Mouse (Mus musculus) testis, adult 2 months (tissue): ENCODE results near the gene Lrtm2. TPM values are rescaled to one million over a fixed set of nuclear protein-coding genes. Genes with fewer than 3 reads are reported as not detected.
"Not testable (repeated sequence)": the region's sequence is repeated elsewhere in the genome, so short reads cannot be mapped to it uniquely, and the experiment has no call there.

ENCODE experiments used
- H3K27ac ChIP-seq: fragments of 200-500 bp; 2 replicates; pipeline ENCODE4 v1.5.1; 2012; ENCODE audit warnings: low read depth, low read length; ENCODE audit not compliant: control insufficient read depth, insufficient read depth
- H3K27me3 ChIP-seq: fragments of 200-500 bp; 2 replicates; pipeline ENCODE4 v1.6.1; 2012; ENCODE audit warnings: mild to moderate bottlenecking, low read length, moderate library complexity; ENCODE audit not compliant: control insufficient read depth, insufficient read depth
- H3K36me3 ChIP-seq: fragments of 200-500 bp; 2 replicates; pipeline ENCODE4 v1.6.1; 2012; ENCODE audit warnings: mild to moderate bottlenecking, low read length; ENCODE audit not compliant: control insufficient read depth, insufficient read depth
- H3K4me1 ChIP-seq: fragments of 200-500 bp; 2 replicates; pipeline ENCODE4 v1.6.1; 2012; ENCODE audit warnings: low read length; ENCODE audit not compliant: control insufficient read depth, insufficient read depth
- H3K4me3 ChIP-seq: fragments of 200-500 bp; 2 replicates; pipeline ENCODE4 v1.5.1; 2012; ENCODE audit warnings: low read depth, mild to moderate bottlenecking, low read length, moderate library complexity, mixed read lengths; ENCODE audit not compliant: control insufficient read depth
- CTCF ChIP-seq: fragments of 200-500 bp; IDR thresholded peaks from 2 replicates; pipeline ENCODE4 v1.5.1; 2012; ENCODE audit warnings: low read depth, mild to moderate bottlenecking, inconsistent platforms, low read length, moderate library complexity; ENCODE audit not compliant: control insufficient read depth, insufficient read depth, insufficient replicate concordance
- POLR2A ChIP-seq: fragments of 200-500 bp; IDR thresholded peaks from 2 replicates; pipeline ENCODE4 v1.6.1; 2012; ENCODE audit warnings: low read depth, mild to moderate bottlenecking, inconsistent platforms, low read length, moderate library complexity; ENCODE audit not compliant: control insufficient read depth
- polyA plus RNA-seq: library from polyadenylated mRNA; depleted of rRNA; stranded (reverse); fragments of >200 nt; gene quantifications from 2 replicates; pipeline ENCODE4 v1.2.3, GENCODE M21; 2012

The Lrtm2 gene
- polyA plus RNA-seq, 1 experiment = 0.10 TPM

DNA sequence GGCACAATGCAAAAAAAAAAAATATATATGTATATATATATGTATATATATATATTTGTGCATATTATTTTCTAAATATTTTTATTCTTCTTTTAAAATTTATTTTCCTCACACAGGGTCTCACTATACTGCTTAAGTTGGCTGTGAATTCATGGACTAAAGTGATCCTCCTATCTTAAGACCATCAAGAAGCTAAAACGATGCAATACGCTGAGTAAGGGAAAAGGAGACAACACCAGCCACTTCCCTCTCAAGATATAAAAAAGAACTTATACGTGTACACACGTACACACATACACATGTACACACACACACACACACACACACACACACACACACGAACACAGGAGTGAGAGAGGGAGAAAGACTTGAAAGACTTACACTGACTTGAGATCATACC is 33.0 kb upstream of the Lrtm2 start:
- TF ChIP-seq CTCF (no peak), POLR2A (no peak)
- H3K4me3 ChIP-seq = no peak overlapping the region
- no peaks in the 10 kb centered on the region for H3K4me1 ChIP-seq
- H3K27me3 ChIP-seq = no peaks in the 10 kb centered on the region
- H3K27ac ChIP-seq = no peak overlapping the region
- H3K36me3 ChIP-seq = no peaks in the 10 kb centered on the region

DNA sequence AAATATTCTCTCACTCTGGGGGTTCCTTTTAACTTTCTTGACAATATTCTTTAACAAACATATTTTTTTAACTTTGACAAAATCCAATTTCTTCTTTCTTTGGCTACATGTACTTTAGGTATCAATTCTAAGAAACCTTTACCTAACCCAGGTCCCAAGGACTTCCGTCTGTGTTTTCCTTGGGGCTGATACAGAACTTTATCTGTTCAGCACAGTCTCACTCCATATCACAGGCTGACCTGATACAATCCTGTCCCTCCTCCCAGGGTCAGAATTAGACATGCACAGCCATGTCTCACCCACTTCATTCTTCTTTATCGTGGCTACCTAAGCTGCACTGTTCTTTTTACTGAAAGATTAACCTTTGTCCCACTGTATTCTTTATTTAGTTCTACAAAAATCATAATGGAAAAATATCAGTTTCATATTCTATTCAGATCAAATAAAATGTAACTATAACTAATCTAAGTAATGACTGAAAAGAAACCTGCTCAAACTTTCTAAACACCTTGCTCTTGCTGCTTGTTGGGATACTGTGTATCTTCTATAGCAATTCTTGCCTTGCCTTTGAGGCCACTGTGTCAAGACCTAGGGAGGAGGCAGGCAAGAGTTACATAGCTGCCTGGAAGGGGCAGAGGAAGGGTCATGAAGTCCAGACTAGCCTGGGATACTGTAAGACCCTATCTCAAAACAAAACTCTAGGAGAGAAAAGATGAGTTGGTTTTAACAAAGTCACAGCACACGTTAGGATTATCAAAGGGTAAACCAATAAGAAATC is 30.5 kb upstream of the Lrtm2 start:
- no peak for TF ChIP-seq POLR2A
- no peak for TF ChIP-seq CTCF
- Histone ChIP-seq H3K4me3 (no peak overlapping the region), H3K27me3 (no peaks in the 10 kb centered on the region), H3K27ac (no peak overlapping the region), H3K4me1 (no peaks in the 10 kb centered on the region), H3K36me3 (no peaks in the 10 kb centered on the region)

DNA sequence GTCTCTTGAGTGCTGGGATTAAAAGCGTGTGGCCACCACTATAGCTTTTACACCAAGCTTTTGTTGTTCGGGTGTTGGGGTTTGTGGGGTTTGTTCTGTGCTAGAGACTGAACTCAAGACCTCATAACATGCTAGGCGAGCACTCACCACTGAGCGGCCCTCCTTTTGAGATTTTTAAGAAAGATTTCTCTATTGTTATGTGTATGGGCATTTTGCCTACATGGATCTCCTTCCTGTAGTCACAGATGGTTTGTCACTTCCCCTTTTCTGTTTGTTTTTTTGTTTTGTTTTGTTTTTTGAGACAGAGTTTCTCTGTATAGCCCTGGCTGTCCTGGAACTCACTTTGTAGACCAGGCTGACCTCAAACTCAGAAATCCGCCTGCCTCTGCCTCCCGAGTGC is 29.7 kb upstream of the Lrtm2 start:
- not testable (repeated sequence) for H3K4me3 ChIP-seq, H3K36me3 ChIP-seq, H3K4me1 ChIP-seq, H3K27ac ChIP-seq, H3K27me3 ChIP-seq

DNA sequence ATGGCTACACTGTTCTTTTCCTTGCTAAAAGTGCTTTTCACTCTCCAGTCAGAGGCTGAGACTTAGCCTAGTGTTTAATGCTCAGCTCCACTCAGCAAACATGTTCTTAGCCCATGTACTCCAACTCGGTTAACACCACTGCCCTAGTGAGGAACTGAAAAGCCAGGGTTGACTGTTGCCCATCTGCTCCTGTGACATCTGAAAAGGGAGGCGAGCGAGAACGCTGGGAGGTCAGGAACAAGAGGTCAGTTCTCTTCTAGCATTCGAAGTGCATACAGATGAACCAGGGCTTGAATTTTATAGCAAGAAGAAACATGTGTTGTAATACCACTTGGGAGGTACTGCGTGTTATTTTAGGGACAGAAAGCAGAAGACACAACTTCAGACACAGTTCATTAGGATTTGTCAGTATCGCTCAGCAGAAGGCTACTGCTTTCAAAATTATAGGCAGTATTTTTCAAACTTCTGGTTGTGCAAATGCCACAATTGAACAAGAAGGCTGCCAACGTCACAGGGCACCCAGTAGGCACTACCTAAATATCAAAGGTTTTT is 27.5 kb upstream of the Lrtm2 start:
- no peak for TF ChIP-seq CTCF
- no peak for TF ChIP-seq POLR2A
- Histone ChIP-seq H3K27me3 (no peaks in the 10 kb centered on the region), H3K27ac (no peak overlapping the region), H3K4me1 (no peaks in the 10 kb centered on the region), H3K36me3 (no peaks in the 10 kb centered on the region; the same call in 1 of the 2 replicates), H3K4me3 (no peak overlapping the region)

DNA sequence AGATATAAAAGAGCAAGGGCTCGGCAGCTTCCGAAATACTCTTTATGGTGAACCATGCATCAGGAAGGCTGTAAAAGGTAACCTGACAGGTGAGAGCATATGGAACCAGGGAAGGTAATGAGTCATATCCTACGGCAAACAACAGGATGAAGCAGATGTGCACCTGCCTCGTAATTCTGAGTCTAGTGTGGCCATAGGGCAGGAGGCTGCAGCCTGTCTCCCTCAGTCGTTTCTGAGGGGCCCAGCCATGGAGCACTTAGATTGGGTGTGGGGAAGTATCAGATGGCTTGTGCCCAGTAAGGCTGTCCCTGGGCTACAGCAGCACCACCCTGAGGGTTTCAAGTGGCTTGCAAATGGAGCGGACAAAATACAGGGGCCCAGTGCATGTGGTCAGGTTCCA is 21.9 kb upstream of the Lrtm2 start:
- H3K27ac ChIP-seq = no peak overlapping the region
- no peaks in the 10 kb centered on the region for H3K4me1 ChIP-seq
- no peaks in the 10 kb centered on the region for H3K27me3 ChIP-seq
- TF ChIP-seq CTCF (no peak), POLR2A (no peak)
- no peaks in the 10 kb centered on the region; the same call in 1 of the 2 replicates for H3K36me3 ChIP-seq
- no peak overlapping the region for H3K4me3 ChIP-seq

DNA sequence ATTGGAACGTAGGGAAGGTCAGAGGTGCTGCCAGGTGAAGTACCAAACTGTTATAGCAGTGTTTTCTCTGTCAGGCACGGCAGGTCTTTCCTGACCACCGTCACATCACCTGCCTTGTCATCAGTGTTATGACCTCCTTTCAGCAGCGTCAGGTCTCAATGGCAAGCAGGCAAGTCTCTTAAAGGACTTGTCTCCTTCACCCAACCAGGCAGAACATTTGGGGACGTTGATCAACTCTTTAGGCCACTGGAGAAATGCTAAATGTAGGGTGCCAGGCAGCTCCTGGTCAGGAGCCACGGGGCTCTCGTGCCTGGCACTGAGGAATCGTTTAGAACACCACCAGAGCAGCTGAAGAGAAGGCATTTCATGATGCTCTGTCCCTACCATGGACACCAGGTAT is 21.1 kb upstream of the Lrtm2 start:
- TF ChIP-seq CTCF = no peak
- no peak for TF ChIP-seq POLR2A
- H3K4me1 ChIP-seq = peaks cover 3% of the 10 kb centered on the region; the same call in 1 of the 2 replicates
- H3K27me3 ChIP-seq = no peaks in the 10 kb centered on the region
- no peaks in the 10 kb centered on the region; the same call in 1 of the 2 replicates for H3K36me3 ChIP-seq
- H3K4me3 ChIP-seq = no peak overlapping the region
- H3K27ac ChIP-seq = no peak overlapping the region

DNA sequence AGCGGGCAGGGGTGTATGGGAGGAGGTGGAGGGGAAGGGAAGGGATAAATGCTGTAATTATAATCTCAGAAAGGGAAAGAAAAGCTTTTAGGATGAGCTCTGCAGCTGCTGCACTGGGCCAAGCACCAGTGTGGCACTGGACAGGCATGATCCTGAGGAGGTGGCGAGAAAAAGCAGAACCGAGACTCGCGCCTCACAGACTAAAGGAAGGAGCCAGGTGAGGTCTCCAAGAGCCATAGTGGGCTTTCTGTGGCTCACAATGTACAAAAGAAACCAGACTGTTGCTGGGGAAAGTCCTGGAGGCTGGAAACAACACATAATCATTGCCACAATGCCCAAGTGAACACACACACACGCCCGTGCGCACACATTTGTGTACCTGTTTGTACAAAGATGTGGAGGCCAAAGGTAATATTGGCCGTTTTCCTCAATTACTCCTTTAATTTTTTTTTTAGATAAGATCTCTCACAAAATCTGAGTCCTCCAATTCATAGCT is 20.2 kb upstream of the Lrtm2 start:
- TF ChIP-seq CTCF (no peak), POLR2A (no peak)
- H3K27ac ChIP-seq = no peak overlapping the region
- H3K36me3 ChIP-seq = no peaks in the 10 kb centered on the region; the same call in 1 of the 2 replicates
- peaks cover 3% of the 10 kb centered on the region; the same call in 1 of the 2 replicates for H3K4me1 ChIP-seq
- H3K4me3 ChIP-seq = no peak overlapping the region
- no peaks in the 10 kb centered on the region for H3K27me3 ChIP-seq
